Mouse (Mus musculus): ENCODE data around the gene Txnip. TPM values are rescaled to one million over a fixed set of nuclear protein-coding genes. Genes with fewer than 3 reads are reported as not detected.

The Txnip gene
- total RNA-seq, 1 experiment, result 128 TPM

GRCm38 (mm10) chr3:96579885-96580454 lies 22.2 kb downstream of the Txnip start:
- peak; percentile 89 for DNase-seq (ENCODE audit: low read depth, low spot score)
- no peaks in the 10 kb centered on the region for H3K9me3 ChIP-seq (ENCODE audit: control insufficient read depth, insufficient read depth, low read depth, low read length)
- TF ChIP-seq ZNF384 (IDR thresholded peaks at IDR 0.05; ENCODE audit: low read depth, low read length), result no peak
- no peak for TF ChIP-seq CHD2 (IDR thresholded peaks at IDR 0.05; ENCODE audit: low read depth, low read length)
- no peak for TF ChIP-seq MAFK (IDR thresholded peaks at IDR 0.05; ENCODE audit: insufficient read depth, low read depth, low read length)
- peak; percentile 48; the same call in 1 of the 2 replicates for TF ChIP-seq HCFC1 (IDR thresholded peaks at IDR 0.05; ENCODE audit: borderline replicate concordance, insufficient read depth, low read length)
- TF ChIP-seq ZC3H11A (IDR thresholded peaks at IDR 0.05; ENCODE audit: borderline replicate concordance, low read depth, low read length), result peak; percentile 100
- H3K9ac ChIP-seq (ENCODE audit: insufficient read depth, low read depth, low read length, poor library complexity, severe bottlenecking), result peak overlapping the region; percentile 62; the same call in 1 of the 2 replicates
- H3K27ac ChIP-seq (ENCODE audit: insufficient read depth, low read depth, low read length, poor library complexity, severe bottlenecking), result no peak overlapping the region
- H3K4me1 ChIP-seq (ENCODE audit: control insufficient read depth in 2 of 2, insufficient read depth in 2 of 2, low read length in 2 of 2, poor library complexity in 1 of 2), result peaks cover 0 to 29% of the 10 kb centered on the region in 2 experiments; a peak in 3 of 4 replicates
- peak overlapping the region in 1 of 2 experiments; percentile 2; a peak in 1 of 4 replicates for H3K4me3 ChIP-seq (ENCODE audit: insufficient read depth in 1 of 2, low read depth in 1 of 2, low read length in 2 of 2, poor library complexity in 1 of 2, severe bottlenecking in 1 of 2)
- in situ Hi-C loops (cut with MboI; ENCODE audit: low sequenced_read_pairs in 2 of 2, unreplicated experiment in 2 of 2), result no loop called here
- no peaks in the 10 kb centered on the region for H3K36me3 ChIP-seq (ENCODE audit: control insufficient read depth, insufficient read depth, low read length, poor library complexity, severe bottlenecking)

DNA sequence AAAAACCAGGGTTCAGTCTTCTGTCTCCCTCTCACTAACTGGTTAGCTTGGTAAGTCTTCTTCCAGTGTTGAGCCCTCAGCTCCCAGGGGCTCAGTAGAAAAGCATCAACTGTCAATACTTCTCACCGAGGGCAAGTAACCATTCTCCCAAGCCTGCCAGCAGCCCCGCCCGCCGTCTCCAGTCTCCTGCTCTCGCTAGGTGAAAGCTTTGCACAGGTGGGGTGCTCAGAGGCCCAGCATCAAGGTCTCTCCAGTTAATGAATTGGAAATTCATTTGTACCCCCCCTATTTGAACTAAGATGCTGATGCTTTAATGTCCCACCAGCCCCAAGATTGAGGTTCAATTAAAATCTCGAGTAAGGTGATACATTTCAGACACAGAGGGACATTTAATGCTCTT lies 23.4 kb downstream of the Txnip start:
- in situ Hi-C loops (cut with MboI; ENCODE audit: low sequenced_read_pairs in 2 of 2, unreplicated experiment in 2 of 2), result no loop called here
- Histone ChIP-seq H3K4me3 (ENCODE audit: insufficient read depth in 1 of 2, low read depth in 1 of 2, low read length in 2 of 2, poor library complexity in 1 of 2, severe bottlenecking in 1 of 2) (no peak overlapping the region), H3K9me3 (ENCODE audit: control insufficient read depth, insufficient read depth, low read depth, low read length) (no peaks in the 10 kb centered on the region), H3K9ac (ENCODE audit: insufficient read depth, low read depth, low read length, poor library complexity, severe bottlenecking) (no peak overlapping the region), H3K27ac (ENCODE audit: insufficient read depth, low read depth, low read length, poor library complexity, severe bottlenecking) (no peak overlapping the region), H3K36me3 (ENCODE audit: control insufficient read depth, insufficient read depth, low read length, poor library complexity, severe bottlenecking) (no peaks in the 10 kb centered on the region), H3K4me1 (ENCODE audit: control insufficient read depth in 2 of 2, insufficient read depth in 2 of 2, low read length in 2 of 2, poor library complexity in 1 of 2) (peaks cover 0 to 20% of the 10 kb centered on the region in 2 experiments; a peak in 3 of 4 replicates)
- DNase-seq (ENCODE audit: low read depth, low spot score), result no peak
- TF ChIP-seq ZNF384 (IDR thresholded peaks at IDR 0.05; ENCODE audit: low read depth, low read length) (no peak), HCFC1 (IDR thresholded peaks at IDR 0.05; ENCODE audit: borderline replicate concordance, insufficient read depth, low read length) (no peak), MAFK (IDR thresholded peaks at IDR 0.05; ENCODE audit: insufficient read depth, low read depth, low read length) (no peak), CHD2 (IDR thresholded peaks at IDR 0.05; ENCODE audit: low read depth, low read length) (no peak), ZC3H11A (IDR thresholded peaks at IDR 0.05; ENCODE audit: borderline replicate concordance, low read depth, low read length) (no peak)

DNA sequence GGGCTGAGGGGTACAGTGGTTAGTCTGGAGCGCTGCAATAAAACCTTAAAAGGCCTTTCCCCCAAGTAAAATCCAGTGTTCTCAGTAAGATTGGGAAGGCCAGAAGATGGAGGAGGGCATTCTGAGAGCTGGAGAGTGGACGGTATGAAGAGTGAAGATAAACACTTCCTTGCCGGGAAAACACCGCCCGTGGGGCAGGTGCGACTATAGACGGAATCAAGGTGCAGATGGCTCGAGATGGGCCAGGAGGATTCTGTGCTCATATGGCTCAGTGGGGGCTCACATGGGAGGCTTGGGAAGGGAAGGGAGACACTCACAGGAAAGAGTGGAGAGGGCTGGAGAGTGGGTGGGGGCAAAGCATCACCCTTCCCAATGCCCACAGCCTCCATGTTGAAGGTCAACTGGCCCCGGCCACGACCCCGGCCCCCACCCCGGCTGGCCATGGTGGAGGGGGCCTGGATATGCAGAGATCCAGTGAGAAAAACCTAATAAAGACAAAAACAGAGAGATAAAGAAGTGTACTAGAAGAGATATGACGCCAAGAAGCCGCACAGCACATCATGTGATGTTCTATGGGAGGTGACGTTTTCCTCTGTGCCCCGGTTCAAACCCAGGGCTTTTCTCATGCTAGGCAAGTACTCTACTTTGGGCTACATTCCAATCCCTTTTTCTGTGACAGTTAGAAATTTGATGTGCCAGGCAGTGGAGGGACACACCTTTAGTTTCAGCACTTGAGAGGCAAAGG lies 24.2 kb downstream of the Txnip start:
- DNase-seq (ENCODE audit: low read depth, low spot score), result no peak
- Histone ChIP-seq H3K9me3 (ENCODE audit: control insufficient read depth, insufficient read depth, low read depth, low read length) (no peaks in the 10 kb centered on the region), H3K4me1 (ENCODE audit: control insufficient read depth in 2 of 2, insufficient read depth in 2 of 2, low read length in 2 of 2, poor library complexity in 1 of 2) (peaks cover 0 to 17% of the 10 kb centered on the region in 2 experiments; a peak in 3 of 4 replicates), H3K9ac (ENCODE audit: insufficient read depth, low read depth, low read length, poor library complexity, severe bottlenecking) (no peak overlapping the region), H3K36me3 (ENCODE audit: control insufficient read depth, insufficient read depth, low read length, poor library complexity, severe bottlenecking) (no peaks in the 10 kb centered on the region), H3K4me3 (ENCODE audit: insufficient read depth in 1 of 2, low read depth in 1 of 2, low read length in 2 of 2, poor library complexity in 1 of 2, severe bottlenecking in 1 of 2) (no peak overlapping the region), H3K27ac (ENCODE audit: insufficient read depth, low read depth, low read length, poor library complexity, severe bottlenecking) (no peak overlapping the region)
- no peak for TF ChIP-seq ZC3H11A (IDR thresholded peaks at IDR 0.05; ENCODE audit: borderline replicate concordance, low read depth, low read length)
- TF ChIP-seq ZNF384 (IDR thresholded peaks at IDR 0.05; ENCODE audit: low read depth, low read length), result no peak
- TF ChIP-seq MAFK (IDR thresholded peaks at IDR 0.05; ENCODE audit: insufficient read depth, low read depth, low read length), result no peak
- TF ChIP-seq HCFC1 (IDR thresholded peaks at IDR 0.05; ENCODE audit: borderline replicate concordance, insufficient read depth, low read length), result no peak
- in situ Hi-C loops (cut with MboI; ENCODE audit: low sequenced_read_pairs in 2 of 2, unreplicated experiment in 2 of 2), result no loop called here

DNA sequence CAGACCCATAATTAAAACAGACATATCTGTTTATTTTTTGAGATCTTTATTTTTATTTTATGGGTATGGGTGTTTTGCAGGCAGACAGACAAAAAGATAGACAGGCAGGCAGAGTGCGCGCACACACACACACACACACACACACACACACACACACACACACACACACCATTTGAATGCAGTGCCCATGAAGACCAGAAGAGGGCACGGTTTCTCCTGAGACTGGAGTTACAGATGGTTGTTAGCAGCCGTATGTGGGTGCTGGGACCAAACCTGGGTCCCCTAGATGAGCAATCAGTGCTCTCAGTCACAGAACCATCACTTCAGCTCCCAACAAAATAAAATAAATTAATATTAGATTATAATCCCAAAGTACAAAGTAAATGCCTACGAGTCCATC lies 25.6 kb downstream of the Txnip start:
- Histone ChIP-seq H3K9ac (ENCODE audit: insufficient read depth, low read depth, low read length, poor library complexity, severe bottlenecking) (no peak overlapping the region), H3K4me1 (ENCODE audit: control insufficient read depth in 2 of 2, insufficient read depth in 2 of 2, low read length in 2 of 2, poor library complexity in 1 of 2) (peaks cover 0 to 14% of the 10 kb centered on the region in 2 experiments; a peak in 3 of 4 replicates), H3K4me3 (ENCODE audit: insufficient read depth in 1 of 2, low read depth in 1 of 2, low read length in 2 of 2, poor library complexity in 1 of 2, severe bottlenecking in 1 of 2) (no peak overlapping the region), H3K27ac (ENCODE audit: insufficient read depth, low read depth, low read length, poor library complexity, severe bottlenecking) (no peak overlapping the region), H3K36me3 (ENCODE audit: control insufficient read depth, insufficient read depth, low read length, poor library complexity, severe bottlenecking) (no peaks in the 10 kb centered on the region), H3K9me3 (ENCODE audit: control insufficient read depth, insufficient read depth, low read depth, low read length) (no peaks in the 10 kb centered on the region)
- TF ChIP-seq HCFC1 (IDR thresholded peaks at IDR 0.05; ENCODE audit: borderline replicate concordance, insufficient read depth, low read length) (no peak), ZNF384 (IDR thresholded peaks at IDR 0.05; ENCODE audit: low read depth, low read length) (no peak), ZC3H11A (IDR thresholded peaks at IDR 0.05; ENCODE audit: borderline replicate concordance, low read depth, low read length) (no peak), MAFK (IDR thresholded peaks at IDR 0.05; ENCODE audit: insufficient read depth, low read depth, low read length) (no peak), CHD2 (IDR thresholded peaks at IDR 0.05; ENCODE audit: low read depth, low read length) (no peak)
- DNase-seq (ENCODE audit: low read depth, low spot score), result no peak
- in situ Hi-C loops (cut with MboI; ENCODE audit: low sequenced_read_pairs in 2 of 2, unreplicated experiment in 2 of 2), result no loop called here

Data from ES-E14 (cell line).